In genomic region chr2:174291029-174291661, GRCm38 (mm10) we compare ENCODE assay signal across 11 mouse cellular contexts. TPM values are rescaled to one million over a fixed set of nuclear protein-coding genes. Genes with fewer than 3 reads are reported as not detected.
DNase-seq lines count a peak whose midpoint lies in the region; ATAC-seq and TF ChIP-seq lines count a peak whose summit lies in the region.
"Had no signal": no experiment of that assay in that cellular context is flagged by ENCODE, and none has a peak within 500 bp of the region (broad histone marks: within the 10 kb centered on the region; RNA-seq: fewer than 3 reads in every experiment).

No protein-coding gene starts in this region.

- no peak overlapping the region for H3K9ac ChIP-seq in intestine, embryonic 14.5 days (ENCODE audit: low read length)
- H3K9ac ChIP-seq in intestine, embryonic 16.5 days (ENCODE audit: low read depth, low read length) = no peak overlapping the region
- H3K9ac ChIP-seq in embryonic facial prominence, embryonic 13.5 days = no peak overlapping the region
- peak overlapping the region; percentile 14; the same call in 1 of the 2 replicates for H3K9ac ChIP-seq in hindbrain, embryonic 15.5 days
- peak overlapping the region; percentile 30; the same call in 1 of the 2 replicates for H3K9ac ChIP-seq in midbrain, postnatal 0 days (replicated peaks; ENCODE audit: low read length, poor library complexity, severe bottlenecking)

- peaks cover 39% of the 10 kb centered on the region for H3K36me3 ChIP-seq in intestine, embryonic 14.5 days (ENCODE audit: control insufficient read depth, insufficient read depth, low read length)
- peaks cover 8% of the 10 kb centered on the region for H3K36me3 ChIP-seq in intestine, embryonic 16.5 days (ENCODE audit: control insufficient read depth, insufficient read depth, low read length)
- H3K36me3 ChIP-seq in embryonic facial prominence, embryonic 13.5 days = peaks cover 33% of the 10 kb centered on the region
- peaks cover 5% of the 10 kb centered on the region for H3K36me3 ChIP-seq in hindbrain, embryonic 15.5 days
- no peaks in the 10 kb centered on the region for H3K36me3 ChIP-seq in midbrain, postnatal 0 days (ENCODE audit: insufficient read depth, low read length)

- 64% methylated on average over 8 of the region's 8 CpGs for WGBS in intestine, embryonic 14.5 days
- 53% methylated on average over 8 of the region's 8 CpGs for WGBS in intestine, embryonic 16.5 days
- 33% methylated on average over 8 of the region's 8 CpGs for WGBS in embryonic facial prominence, embryonic 13.5 days
- 48% methylated on average over 8 of the region's 8 CpGs for whole genome bisulfite sequencing in hindbrain, embryonic 15.5 days
- 59% methylated on average over 8 of the region's 8 CpGs for WGBS in midbrain, postnatal 0 days

- H3K27me3 ChIP-seq in intestine, embryonic 14.5 days (replicated peaks; ENCODE audit: control insufficient read depth, insufficient read depth, low read length) = peaks cover 23% of the 10 kb centered on the region
- H3K27me3 ChIP-seq in intestine, embryonic 16.5 days (replicated peaks; ENCODE audit: control insufficient read depth, insufficient read depth, low read length) = peaks cover 8% of the 10 kb centered on the region
- H3K27me3 ChIP-seq in embryonic facial prominence, embryonic 13.5 days = peaks cover 32% of the 10 kb centered on the region
- H3K27me3 ChIP-seq in hindbrain, embryonic 15.5 days = peaks cover 17% of the 10 kb centered on the region
- H3K27me3 ChIP-seq in midbrain, postnatal 0 days (ENCODE audit: insufficient read depth, low read length) = peaks cover 9% of the 10 kb centered on the region
- H3K27me3 ChIP-seq: CH12.LX had no signal

- TF ChIP-seq CTCF in midbrain, postnatal 0 days (IDR thresholded peaks at IDR 0.05) = no peak

- no peak for DNase-seq in intestine, embryonic 14.5 days (ENCODE audit: low spot score)
- DNase-seq in midbrain, postnatal 0 days (ENCODE audit: low spot score) = no peak
- DNase-seq in cerebellum, adult 8-10 months = no peak
- DNase-seq in ovary, postnatal 14 days (ENCODE audit: low spot score) = no peak
- DNase-seq in left cerebral cortex, postnatal 25 days (ENCODE audit: low spot score in 2 of 2) = no peak
- DNase-seq: adrenal gland, adult 8-10 months; cerebellum, adult 9-10 months had no signal

- no peak overlapping the region for H3K27ac ChIP-seq in intestine, embryonic 14.5 days (ENCODE audit: low read depth)
- H3K27ac ChIP-seq in intestine, embryonic 16.5 days (ENCODE audit: low read length) = no peak overlapping the region
- H3K27ac ChIP-seq in embryonic facial prominence, embryonic 13.5 days = no peak overlapping the region
- peak overlapping the region; percentile 58 for H3K27ac ChIP-seq in hindbrain, embryonic 15.5 days (replicated peaks)
- no peak overlapping the region; the same call in 1 of the 2 replicates for H3K27ac ChIP-seq in midbrain, postnatal 0 days (ENCODE audit: low read depth, low read length)

- intact Hi-C loops in left cerebral cortex, postnatal 25 days (cut with DNase I) = no loop called here

- peaks cover 24% of the 10 kb centered on the region for H3K9me3 ChIP-seq in intestine, embryonic 14.5 days (ENCODE audit: control insufficient read depth, low read length)
- H3K9me3 ChIP-seq in intestine, embryonic 16.5 days (ENCODE audit: control insufficient read depth, low read length) = peaks cover 10% of the 10 kb centered on the region
- H3K9me3 ChIP-seq in embryonic facial prominence, embryonic 13.5 days = peaks cover 34% of the 10 kb centered on the region
- peaks cover 6% of the 10 kb centered on the region; the same call in 1 of the 2 replicates for H3K9me3 ChIP-seq in hindbrain, embryonic 15.5 days
- H3K9me3 ChIP-seq in midbrain, postnatal 0 days (ENCODE audit: low read length) = peaks cover 7% of the 10 kb centered on the region; the same call in 1 of the 2 replicates

- peak overlapping the region; percentile 56 for H3K4me2 ChIP-seq in intestine, embryonic 14.5 days (ENCODE audit: low read length)
- no peak overlapping the region for H3K4me2 ChIP-seq in intestine, embryonic 16.5 days (ENCODE audit: low read depth, low read length)
- peak overlapping the region; percentile 63 for H3K4me2 ChIP-seq in embryonic facial prominence, embryonic 13.5 days
- H3K4me2 ChIP-seq in hindbrain, embryonic 15.5 days = peak overlapping the region; percentile 65
- H3K4me2 ChIP-seq in midbrain, postnatal 0 days (ENCODE audit: low read depth, low read length, poor library complexity, severe bottlenecking) = peak overlapping the region; percentile 54

- H3K4me3 ChIP-seq in intestine, embryonic 14.5 days (ENCODE audit: low read depth, low read length) = peak overlapping the region; percentile 13
- H3K4me3 ChIP-seq in intestine, embryonic 16.5 days (ENCODE audit: low read length) = no peak overlapping the region
- peak overlapping the region; percentile 8 for H3K4me3 ChIP-seq in embryonic facial prominence, embryonic 13.5 days
- peak overlapping the region; percentile 32 for H3K4me3 ChIP-seq in hindbrain, embryonic 15.5 days
- peak overlapping the region; percentile 28; the same call in 1 of the 2 replicates for H3K4me3 ChIP-seq in midbrain, postnatal 0 days (ENCODE audit: low read depth, low read length)

- ATAC-seq in intestine, embryonic 14.5 days (replicated peaks; ENCODE audit: low FRiP score, low TSS enrichment, low read depth) = no peak
- no peak for ATAC-seq in intestine, embryonic 16.5 days
- ATAC-seq in embryonic facial prominence, embryonic 13.5 days (ENCODE audit: insufficient number of reproducible peaks, insufficient read depth, low FRiP score, low TSS enrichment, low read depth) = no peak
- no peak for ATAC-seq in hindbrain, embryonic 15.5 days (ENCODE audit: low FRiP score, low read depth)
- ATAC-seq in midbrain, postnatal 0 days (ENCODE audit: low FRiP score) = no peak

- peaks cover 16% of the 10 kb centered on the region for H3K4me1 ChIP-seq in intestine, embryonic 14.5 days (replicated peaks; ENCODE audit: control insufficient read depth, insufficient read depth, low read length)
- H3K4me1 ChIP-seq in intestine, embryonic 16.5 days (ENCODE audit: control insufficient read depth, insufficient read depth, low read length) = peaks cover 8% of the 10 kb centered on the region
- peaks cover 33% of the 10 kb centered on the region for H3K4me1 ChIP-seq in embryonic facial prominence, embryonic 13.5 days
- H3K4me1 ChIP-seq in hindbrain, embryonic 15.5 days (replicated peaks) = peaks cover 45% of the 10 kb centered on the region
- no peaks in the 10 kb centered on the region; the same call in 1 of the 2 replicates for H3K4me1 ChIP-seq in midbrain, postnatal 0 days (ENCODE audit: insufficient read depth, low read length)

RNA-seq across cellular contexts. Expression of gene Gnas, which starts 7.0 kb away (rescaled TPM):
- 1,658 and 1,793 TPM in 2 replicates for polyA plus RNA-seq in intestine, embryonic 14.5 days (2014; fragmentation: Nextera tagmentation; extraction: Ambion mirVana)
- polyA plus RNA-seq in intestine, embryonic 16.5 days (2015; fragmentation: Nextera tagmentation; extraction: Ambion mirVana) = 402 and 775 TPM in 2 replicates
- polyA plus RNA-seq in embryonic facial prominence, embryonic 13.5 days (2015; fragmentation: Nextera tagmentation; extraction: Ambion mirVana) = 1,664 and 1,723 TPM in 2 replicates
- 1,606 and 1,659 TPM in 2 replicates for polyA plus RNA-seq in hindbrain, embryonic 15.5 days (2015; fragmentation: Nextera tagmentation; extraction: Ambion mirVana)
- 1,613 and 1,637 TPM in 2 replicates for total RNA-seq in midbrain, postnatal 0 days (2014; rRNA removed)
- polyA plus RNA-seq in midbrain, postnatal 0 days (2015; fragmentation: Nextera tagmentation; extraction: Ambion mirVana) = 1,739 and 1,834 TPM in 2 replicates
- total RNA-seq in left cerebral cortex, postnatal 25 days (2021) = 1,000 to 10,000 TPM; 1,712 to 1,744 TPM

RNA-seq across cellular contexts. Expression of gene Gm20721, which starts 55.4 kb away (rescaled TPM):
- polyA plus RNA-seq in intestine, embryonic 14.5 days (2014; fragmentation: Nextera tagmentation; extraction: Ambion mirVana) = 8.2 and 12.6 TPM in 2 replicates
- 37.0 and 98.1 TPM in 2 replicates for polyA plus RNA-seq in intestine, embryonic 16.5 days (2015; fragmentation: Nextera tagmentation; extraction: Ambion mirVana)
- 17.1 and 20.3 TPM in 2 replicates for polyA plus RNA-seq in embryonic facial prominence, embryonic 13.5 days (2015; fragmentation: Nextera tagmentation; extraction: Ambion mirVana)
- polyA plus RNA-seq in hindbrain, embryonic 15.5 days (2015; fragmentation: Nextera tagmentation; extraction: Ambion mirVana) = 11.8 and 13.1 TPM in 2 replicates
- total RNA-seq in midbrain, postnatal 0 days (2014; rRNA removed) = not detected in 2 replicates
- 9.8 and 10.8 TPM in 2 replicates for polyA plus RNA-seq in midbrain, postnatal 0 days (2015; fragmentation: Nextera tagmentation; extraction: Ambion mirVana)
- total RNA-seq in left cerebral cortex, postnatal 25 days (2021) = 1 to 10 TPM; 2.2 to 3.0 TPM

Comparison
In these comparisons a context has a peak if more than half of its experiments do, and no peak if none do; other contexts are left out.
1. H3K9ac ChIP-seq: peak in hindbrain, embryonic 15.5 days (single experiment) and midbrain, postnatal 0 days (single experiment); none in intestine, embryonic 14.5 days (single experiment), intestine, embryonic 16.5 days (single experiment) and embryonic facial prominence, embryonic 13.5 days (single experiment).